Mouse (Mus musculus): Measurements from ENCODE around the gene Frmpd4.

- TF ChIP-seq POLR2A (IDR thresholded peaks at IDR 0.05; ENCODE audit: insufficient read length, low read depth), result no peak
- TF ChIP-seq POLR2AphosphoS2 (IDR thresholded peaks at IDR 0.05; ENCODE audit: insufficient read length, low read depth), result no peak
- no peak for TF ChIP-seq MYOG (IDR thresholded peaks at IDR 0.05; ENCODE audit: control insufficient read depth in 1 of 3, insufficient read depth in 1 of 3, insufficient read length in 2 of 3, low read depth in 2 of 3)
These were observed 266.9 kb downstream of the Frmpd4 start for GRCm38 (mm10) chrX:168310143-168310542.

Measured in myocyte (in vitro differentiated cells).